Comparison of ENCODE assay signal across 21 mouse cellular contexts in the genomic region with DNA sequence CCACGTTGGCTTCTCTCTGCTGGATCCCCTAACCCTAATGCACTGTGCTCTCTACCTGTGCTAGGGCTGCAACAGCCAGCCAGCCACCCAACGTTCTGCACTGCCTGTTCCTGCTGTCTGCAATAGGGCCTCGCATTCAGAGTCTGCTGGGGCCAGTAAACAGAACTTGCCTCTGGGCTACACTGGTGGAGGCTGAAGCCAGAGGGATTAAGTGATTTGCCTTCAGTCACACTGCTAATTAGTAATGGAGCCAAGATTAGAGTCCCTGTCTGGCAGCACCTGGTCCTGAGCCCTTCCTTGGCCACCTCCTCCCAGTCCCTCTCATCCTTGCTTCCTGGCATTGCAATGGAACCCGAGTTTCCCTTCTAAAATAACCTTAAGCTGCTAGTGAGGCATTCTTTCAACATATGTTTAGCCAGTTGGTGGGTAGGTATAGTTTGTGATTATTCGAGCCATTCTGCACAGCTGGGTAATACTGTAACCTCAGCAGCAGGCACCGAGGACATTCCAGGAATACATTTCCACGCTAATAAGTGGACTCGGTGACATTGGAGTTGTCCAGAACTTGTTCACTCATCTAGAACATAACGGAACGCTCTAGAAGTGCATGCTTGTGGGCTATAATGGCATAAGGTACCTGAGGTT.
A peak's percentile ranks its signal among the peaks of the same experiment; 100 is the strongest.
DNase-seq lines count a peak whose midpoint lies in the region; ATAC-seq and TF ChIP-seq lines count a peak whose summit lies in the region.
"Had no signal": no experiment of that assay in that cellular context is flagged by ENCODE, and none has a peak within 500 bp of the region (broad histone marks: within the 10 kb centered on the region; RNA-seq: fewer than 3 reads in every experiment).

No protein-coding gene starts in this region.

- no peak overlapping the region for H3K9ac ChIP-seq in hindbrain, postnatal 0 days (replicated peaks; ENCODE audit: low read length)
- no peak overlapping the region for H3K9ac ChIP-seq in hindbrain, embryonic 11.5 days (ENCODE audit: low read depth, low read length)
- no peak overlapping the region for H3K9ac ChIP-seq in midbrain, embryonic 13.5 days (replicated peaks)
- H3K9ac ChIP-seq in midbrain, embryonic 15.5 days = no peak overlapping the region
- H3K9ac ChIP-seq: forebrain, embryonic 12.5 days; intestine, embryonic 15.5 days; liver, embryonic 14.5 days; lung, embryonic 15.5 days had no signal

- no peaks in the 10 kb centered on the region for H3K36me3 ChIP-seq in hindbrain, postnatal 0 days (ENCODE audit: insufficient read depth, low read length)
- no peaks in the 10 kb centered on the region for H3K36me3 ChIP-seq in hindbrain, embryonic 11.5 days (ENCODE audit: control insufficient read depth, insufficient read depth, low read length)
- no peaks in the 10 kb centered on the region for H3K36me3 ChIP-seq in midbrain, embryonic 13.5 days
- peaks cover 7% of the 10 kb centered on the region for H3K36me3 ChIP-seq in midbrain, embryonic 10.5 days
- H3K36me3 ChIP-seq in midbrain, embryonic 15.5 days (replicated peaks) = no peaks in the 10 kb centered on the region
- H3K36me3 ChIP-seq: forebrain, embryonic 12.5 days; intestine, embryonic 15.5 days had no signal

- no peak overlapping the region for H3K4me2 ChIP-seq in hindbrain, postnatal 0 days (ENCODE audit: low read depth, low read length)
- H3K4me2 ChIP-seq in hindbrain, embryonic 11.5 days (replicated peaks; ENCODE audit: low read depth, low read length) = no peak overlapping the region
- no peak overlapping the region for H3K4me2 ChIP-seq in midbrain, embryonic 13.5 days (replicated peaks)
- no peak overlapping the region for H3K4me2 ChIP-seq in midbrain, embryonic 15.5 days
- H3K4me2 ChIP-seq: forebrain, embryonic 12.5 days; intestine, embryonic 15.5 days; lung, embryonic 15.5 days had no signal

- no peak overlapping the region for H3K27ac ChIP-seq in hindbrain, postnatal 0 days
- H3K27ac ChIP-seq in hindbrain, embryonic 11.5 days (ENCODE audit: low read depth, low read length) = no peak overlapping the region
- no peak overlapping the region for H3K27ac ChIP-seq in midbrain, embryonic 13.5 days
- no peak overlapping the region for H3K27ac ChIP-seq in midbrain, embryonic 10.5 days (replicated peaks)
- no peak overlapping the region for H3K27ac ChIP-seq in midbrain, embryonic 15.5 days
- H3K27ac ChIP-seq: forebrain, embryonic 12.5 days; intestine, embryonic 15.5 days; liver, embryonic 14.5 days; lung, embryonic 15.5 days; stomach, postnatal 0 days had no signal

- H3K4me1 ChIP-seq in hindbrain, postnatal 0 days (ENCODE audit: insufficient read depth, low read length) = peaks cover 22% of the 10 kb centered on the region
- no peaks in the 10 kb centered on the region for H3K4me1 ChIP-seq in hindbrain, embryonic 11.5 days (replicated peaks; ENCODE audit: control insufficient read depth, insufficient read depth, low read length)
- peaks cover 7% of the 10 kb centered on the region for H3K4me1 ChIP-seq in midbrain, embryonic 13.5 days (replicated peaks)
- H3K4me1 ChIP-seq in midbrain, embryonic 10.5 days = peaks cover 8% of the 10 kb centered on the region
- H3K4me1 ChIP-seq in midbrain, embryonic 15.5 days = peaks cover 9% of the 10 kb centered on the region; the same call in 1 of the 2 replicates

- no peaks in the 10 kb centered on the region for H3K27me3 ChIP-seq in hindbrain, postnatal 0 days (ENCODE audit: insufficient read depth, low read length)
- H3K27me3 ChIP-seq in hindbrain, embryonic 11.5 days (ENCODE audit: control insufficient read depth, insufficient read depth, low read length) = no peaks in the 10 kb centered on the region
- H3K27me3 ChIP-seq in midbrain, embryonic 13.5 days = no peaks in the 10 kb centered on the region
- H3K27me3 ChIP-seq in midbrain, embryonic 10.5 days (ENCODE audit: low read depth, poor library complexity, severe bottlenecking) = no peaks in the 10 kb centered on the region
- no peaks in the 10 kb centered on the region for H3K27me3 ChIP-seq in midbrain, embryonic 15.5 days (replicated peaks)
- H3K27me3 ChIP-seq: forebrain, embryonic 12.5 days; intestine, embryonic 15.5 days; lung, embryonic 15.5 days had no signal

- no peak overlapping the region for H3K4me3 ChIP-seq in hindbrain, postnatal 0 days (ENCODE audit: low read length)
- no peak overlapping the region for H3K4me3 ChIP-seq in hindbrain, embryonic 11.5 days (ENCODE audit: low read depth, low read length)
- H3K4me3 ChIP-seq in midbrain, embryonic 13.5 days (replicated peaks) = no peak overlapping the region
- no peak overlapping the region for H3K4me3 ChIP-seq in midbrain, embryonic 10.5 days
- H3K4me3 ChIP-seq in midbrain, embryonic 15.5 days = no peak overlapping the region
- H3K4me3 ChIP-seq: forebrain, embryonic 12.5 days; intestine, embryonic 15.5 days; lung, embryonic 15.5 days had no signal

- 60% methylated on average over 10 of the region's 10 CpGs for WGBS in hindbrain, postnatal 0 days
- WGBS in hindbrain, embryonic 11.5 days = 80% methylated on average over 10 of the region's 10 CpGs
- WGBS in midbrain, embryonic 13.5 days = 73% methylated on average over 10 of the region's 10 CpGs
- WGBS in midbrain, embryonic 10.5 days = 75% methylated on average over 10 of the region's 10 CpGs
- 65% methylated on average over 10 of the region's 10 CpGs for WGBS in midbrain, embryonic 15.5 days

- TF ChIP-seq CTCF in hindbrain, postnatal 0 days (IDR thresholded peaks at IDR 0.05; ENCODE audit: low read depth) = no peak

- H3K9me3 ChIP-seq in hindbrain, postnatal 0 days (ENCODE audit: low read length) = no peaks in the 10 kb centered on the region
- no peaks in the 10 kb centered on the region for H3K9me3 ChIP-seq in hindbrain, embryonic 11.5 days (ENCODE audit: control insufficient read depth, low read length)
- H3K9me3 ChIP-seq in midbrain, embryonic 13.5 days = no peaks in the 10 kb centered on the region
- no peaks in the 10 kb centered on the region for H3K9me3 ChIP-seq in midbrain, embryonic 10.5 days (replicated peaks)
- no peaks in the 10 kb centered on the region for H3K9me3 ChIP-seq in midbrain, embryonic 15.5 days
- H3K9me3 ChIP-seq: forebrain, embryonic 12.5 days; intestine, embryonic 15.5 days; lung, embryonic 15.5 days had no signal

- DNase-seq in gastrocnemius, postnatal 25 days = peak; percentile 52
- DNase-seq in gastrocnemius, adult 18-20 months (ENCODE audit: low spot score) = no peak
- no peak for DNase-seq in hindbrain, postnatal 0 days (ENCODE audit: low spot score)
- DNase-seq in hindbrain, embryonic 11.5 days (ENCODE audit: low spot score) = no peak
- DNase-seq in midbrain, embryonic 10.5 days (ENCODE audit: low spot score) = no peak
- DNase-seq in left cerebral cortex, postnatal 14 days (ENCODE audit: low spot score in 2 of 2) = no peak
- DNase-seq: adrenal gland, postnatal 14 days; cerebellum, adult 18-20 months; cerebellum, postnatal 25 days; gastrocnemius, postnatal 36 days; left cerebral cortex, postnatal 4 days; right cerebral cortex, adult 18-20 months had no signal

- ATAC-seq in hindbrain, postnatal 0 days = peak; percentile 5; the same call in 1 of the 2 replicates
- no peak for ATAC-seq in hindbrain, embryonic 11.5 days (ENCODE audit: low FRiP score)
- peak; percentile 37; the same call in 1 of the 2 replicates for ATAC-seq in midbrain, embryonic 13.5 days
- ATAC-seq in midbrain, embryonic 15.5 days (replicated peaks) = peak; percentile 16; the same call in 1 of the 2 replicates
- ATAC-seq: activated CD4-positive, CD25-positive, alpha-beta regulatory T cell, adult 4 months; CD4-positive, CD25-positive, alpha-beta regulatory T cell, adult 4 months; intestine, embryonic 15.5 days had no signal

- intact Hi-C loops in left cerebral cortex, postnatal 14 days (cut with DNase I) = no loop called here
